In the genomic region with DNA sequence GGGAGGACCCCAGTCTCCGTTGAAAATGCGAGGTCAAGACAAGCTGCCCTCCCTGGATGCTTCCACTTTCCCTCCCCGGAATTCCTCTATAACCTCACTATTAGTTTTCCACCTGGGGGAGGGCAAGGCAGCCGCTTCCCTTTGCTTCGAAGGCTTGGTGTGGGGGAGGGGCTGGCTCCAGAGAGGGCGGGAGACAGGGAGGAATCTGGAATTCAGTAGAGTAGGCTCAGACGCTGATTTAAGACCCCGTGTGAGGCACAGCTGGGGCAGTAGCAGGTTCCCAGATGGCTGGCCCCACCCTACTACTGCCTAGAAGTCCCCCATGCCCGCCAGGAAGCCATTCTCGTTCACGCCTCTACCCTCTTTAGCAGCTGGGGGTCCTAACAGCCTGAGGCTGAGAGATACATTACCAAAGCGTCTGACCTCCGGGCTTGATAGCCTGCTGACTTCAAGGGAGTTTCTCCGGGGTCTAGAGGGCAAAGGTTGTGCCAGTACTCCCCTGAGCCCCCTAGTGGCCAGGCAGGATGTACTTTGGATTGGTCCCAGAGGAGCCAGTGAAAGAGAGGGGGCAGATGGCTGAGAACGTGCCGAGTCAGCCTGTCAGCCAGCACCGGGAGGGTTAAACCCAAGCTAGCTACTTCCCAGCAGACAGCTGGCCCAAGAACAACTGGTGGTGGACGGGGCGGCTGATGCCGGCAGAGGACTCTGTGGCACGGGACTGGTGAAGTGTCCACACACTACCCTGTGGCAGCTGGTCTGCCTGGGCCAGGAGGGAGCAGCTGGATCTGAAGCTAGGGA, we compare ENCODE assay signal across 8 mouse cellular contexts. TPM values are rescaled to one million over a fixed set of nuclear protein-coding genes. Genes with fewer than 3 reads are reported as not detected.
A peak's percentile ranks its signal among the peaks of the same experiment; 100 is the strongest.
DNase-seq lines count a peak whose midpoint lies in the region; ATAC-seq and TF ChIP-seq lines count a peak whose summit lies in the region.

No protein-coding gene starts in this region.

- peak overlapping the region; percentile 37; the same call in 1 of the 2 replicates for H3K9ac ChIP-seq in forebrain, embryonic 13.5 days
- H3K9ac ChIP-seq in hindbrain, embryonic 12.5 days = no peak overlapping the region; the same call in 1 of the 2 replicates
- H3K9ac ChIP-seq in midbrain, postnatal 0 days (replicated peaks; ENCODE audit: low read length, poor library complexity, severe bottlenecking) = 0 out of 2 replicates have a peak overlapping the region, but pooled peaks have one; percentile 3

- 8% methylated on average over 21 of the region's 21 CpGs for WGBS in cerebellum, adult 2 months
- WGBS in forebrain, embryonic 13.5 days = 1% methylated on average over 21 of the region's 21 CpGs
- WGBS in hindbrain, embryonic 12.5 days = 1% methylated on average over 21 of the region's 21 CpGs
- whole genome bisulfite sequencing in midbrain, postnatal 0 days = 2% methylated on average over 21 of the region's 21 CpGs

- H3K9me3 ChIP-seq in forebrain, embryonic 13.5 days (replicated peaks) = no peaks in the 10 kb centered on the region
- no peaks in the 10 kb centered on the region for H3K9me3 ChIP-seq in hindbrain, embryonic 12.5 days (replicated peaks)
- no peaks in the 10 kb centered on the region for H3K9me3 ChIP-seq in midbrain, postnatal 0 days (ENCODE audit: low read length)

- H3K36me3 ChIP-seq in forebrain, embryonic 13.5 days (ENCODE audit: poor library complexity, severe bottlenecking) = no peaks in the 10 kb centered on the region
- no peaks in the 10 kb centered on the region for H3K36me3 ChIP-seq in hindbrain, embryonic 12.5 days
- H3K36me3 ChIP-seq in midbrain, postnatal 0 days (ENCODE audit: insufficient read depth, low read length) = no peaks in the 10 kb centered on the region

- H3K4me2 ChIP-seq in forebrain, embryonic 13.5 days = peak overlapping the region; percentile 40
- peak overlapping the region; percentile 35 for H3K4me2 ChIP-seq in hindbrain, embryonic 12.5 days (replicated peaks)
- H3K4me2 ChIP-seq in midbrain, postnatal 0 days (ENCODE audit: low read depth, low read length, poor library complexity, severe bottlenecking) = peak overlapping the region; percentile 24

- no peak for TF ChIP-seq POLR2A in cerebellum, adult 2 months (IDR thresholded peaks at IDR 0.05; ENCODE audit: borderline replicate concordance, insufficient read depth, low read length)

- TF ChIP-seq CTCF in cerebellum, adult 2 months (IDR thresholded peaks at IDR 0.05; ENCODE audit: borderline replicate concordance, insufficient read depth, low read depth, low read length) = peak; percentile 64
- peak; percentile 63 for TF ChIP-seq CTCF in midbrain, postnatal 0 days (IDR thresholded peaks at IDR 0.05)

- DNase-seq in cerebellum, adult 2 months = peak; percentile 37 to 40
- DNase-seq in cerebellum, adult 8-10 months = no peak
- peak; percentile 74 for DNase-seq in adrenal gland, postnatal 14 days
- DNase-seq in liver = peak; percentile 70
- peak; percentile 66 for DNase-seq in midbrain, postnatal 0 days (ENCODE audit: low spot score)

- peak; percentile 68 for ATAC-seq in forebrain, embryonic 13.5 days
- peak; percentile 72 for ATAC-seq in hindbrain, embryonic 12.5 days (ENCODE audit: low FRiP score)
- ATAC-seq in midbrain, postnatal 0 days (ENCODE audit: low FRiP score) = 0 out of 2 replicates have a peak, but pooled peaks have one; percentile 25
- ATAC-seq in inflammation-experienced regulatory T-cells, adult 6 months = no peak

- no peak overlapping the region for H3K4me3 ChIP-seq in cerebellum, adult 2 months (replicated peaks; ENCODE audit: insufficient read depth, low read depth, low read length)
- H3K4me3 ChIP-seq in forebrain, embryonic 13.5 days = peak overlapping the region; percentile 6; the same call in 1 of the 2 replicates
- H3K4me3 ChIP-seq in hindbrain, embryonic 12.5 days = no peak overlapping the region
- no peak overlapping the region for H3K4me3 ChIP-seq in midbrain, postnatal 0 days (ENCODE audit: low read depth, low read length)

- no peak overlapping the region for H3K27ac ChIP-seq in cerebellum, adult 2 months (ENCODE audit: insufficient read depth, low read length)
- H3K27ac ChIP-seq in forebrain, embryonic 13.5 days = 0 out of 2 replicates have a peak overlapping the region, but pooled peaks have one; percentile 10
- no peak overlapping the region; the same call in 1 of the 2 replicates for H3K27ac ChIP-seq in hindbrain, embryonic 12.5 days
- H3K27ac ChIP-seq in midbrain, postnatal 0 days (ENCODE audit: low read depth, low read length) = no peak overlapping the region

- H3K27me3 ChIP-seq in cerebellum, adult 2 months (ENCODE audit: control insufficient read depth, insufficient read depth, low read length) = no peaks in the 10 kb centered on the region; the same call in 1 of the 2 replicates
- H3K27me3 ChIP-seq in forebrain, embryonic 13.5 days = peaks cover 38% of the 10 kb centered on the region
- peaks cover 50% of the 10 kb centered on the region for H3K27me3 ChIP-seq in hindbrain, embryonic 12.5 days
- H3K27me3 ChIP-seq in midbrain, postnatal 0 days (ENCODE audit: insufficient read depth, low read length) = peaks cover 23% of the 10 kb centered on the region; the same call in 1 of the 2 replicates

- no peaks in the 10 kb centered on the region for H3K4me1 ChIP-seq in cerebellum, adult 2 months (ENCODE audit: control insufficient read depth, insufficient read depth, low read length)
- peaks cover 37% of the 10 kb centered on the region for H3K4me1 ChIP-seq in forebrain, embryonic 13.5 days
- H3K4me1 ChIP-seq in hindbrain, embryonic 12.5 days = peaks cover 47% of the 10 kb centered on the region
- H3K4me1 ChIP-seq in midbrain, postnatal 0 days (ENCODE audit: insufficient read depth, low read length) = no peaks in the 10 kb centered on the region

RNA-seq across cellular contexts. Expression of a gene that starts 1.8 kb away (rescaled TPM):
- polyA plus RNA-seq in cerebellum, adult 2 months (2012; rRNA removed) = 6.4 and 7.0 TPM in 2 replicates
- 48.7 and 55.1 TPM in 2 replicates for total RNA-seq in adrenal gland, postnatal 14 days (2021)
- polyA plus RNA-seq in forebrain, embryonic 13.5 days (2015; fragmentation: Nextera tagmentation; extraction: Ambion mirVana) = 3.4 and 5.0 TPM in 2 replicates
- polyA plus RNA-seq in hindbrain, embryonic 12.5 days (2016; fragmentation: Nextera tagmentation; extraction: Ambion mirVana) = 5.8 and 8.7 TPM in 2 replicates
- total RNA-seq in midbrain, postnatal 0 days (2014; rRNA removed) = 5.9 and 8.9 TPM in 2 replicates
- polyA plus RNA-seq in midbrain, postnatal 0 days (2015; fragmentation: Nextera tagmentation; extraction: Ambion mirVana) = 1.8 and 1.9 TPM in 2 replicates
- polyA plus RNA-seq in inflammation-experienced regulatory T-cells, adult 6 months (2017; shearing (Covaris generic)) = under 1 TPM in 2 of 3 experiments, not detected in 1; 0.33 to 0.40 TPM

RNA-seq across cellular contexts. Expression of a gene that starts 29.7 kb away (rescaled TPM):
- 1,729 and 1,776 TPM in 2 replicates for polyA plus RNA-seq in cerebellum, adult 2 months (2012; rRNA removed)
- 787 and 921 TPM in 2 replicates for total RNA-seq in adrenal gland, postnatal 14 days (2021)
- 483 and 550 TPM in 2 replicates for polyA plus RNA-seq in forebrain, embryonic 13.5 days (2015; fragmentation: Nextera tagmentation; extraction: Ambion mirVana)
- 393 and 423 TPM in 2 replicates for polyA plus RNA-seq in hindbrain, embryonic 12.5 days (2016; fragmentation: Nextera tagmentation; extraction: Ambion mirVana)
- total RNA-seq in midbrain, postnatal 0 days (2014; rRNA removed) = 574 and 749 TPM in 2 replicates
- polyA plus RNA-seq in midbrain, postnatal 0 days (2015; fragmentation: Nextera tagmentation; extraction: Ambion mirVana) = 388 and 422 TPM in 2 replicates
- polyA plus RNA-seq in inflammation-experienced regulatory T-cells, adult 6 months (2017; shearing (Covaris generic)) = 1,000 to 10,000 TPM; 1,053 to 1,596 (median 1,304) TPM

RNA-seq across cellular contexts. Expression of a gene that starts 45.8 kb away (rescaled TPM):
- 46.3 and 51.7 TPM in 2 replicates for polyA plus RNA-seq in cerebellum, adult 2 months (2012; rRNA removed)
- total RNA-seq in adrenal gland, postnatal 14 days (2021) = 17.8 and 18.4 TPM in 2 replicates
- polyA plus RNA-seq in forebrain, embryonic 13.5 days (2015; fragmentation: Nextera tagmentation; extraction: Ambion mirVana) = 11.0 and 12.7 TPM in 2 replicates
- polyA plus RNA-seq in hindbrain, embryonic 12.5 days (2016; fragmentation: Nextera tagmentation; extraction: Ambion mirVana) = 29.4 and 29.5 TPM in 2 replicates
- 59.1 and 67.9 TPM in 2 replicates for total RNA-seq in midbrain, postnatal 0 days (2014; rRNA removed)
- polyA plus RNA-seq in midbrain, postnatal 0 days (2015; fragmentation: Nextera tagmentation; extraction: Ambion mirVana) = 32.6 and 37.8 TPM in 2 replicates
- 1 to 10 TPM; 6.7 to 8.0 (median 7.7) TPM for polyA plus RNA-seq in inflammation-experienced regulatory T-cells, adult 6 months (2017; shearing (Covaris generic))

RNA-seq across cellular contexts. Expression of a gene that starts 56.2 kb away (rescaled TPM):
- 111 and 114 TPM in 2 replicates for polyA plus RNA-seq in cerebellum, adult 2 months (2012; rRNA removed)
- 126 and 130 TPM in 2 replicates for total RNA-seq in adrenal gland, postnatal 14 days (2021)
- polyA plus RNA-seq in forebrain, embryonic 13.5 days (2015; fragmentation: Nextera tagmentation; extraction: Ambion mirVana) = 211 and 220 TPM in 2 replicates
- 198 and 200 TPM in 2 replicates for polyA plus RNA-seq in hindbrain, embryonic 12.5 days (2016; fragmentation: Nextera tagmentation; extraction: Ambion mirVana)
- 98.2 and 105 TPM in 2 replicates for total RNA-seq in midbrain, postnatal 0 days (2014; rRNA removed)
- polyA plus RNA-seq in midbrain, postnatal 0 days (2015; fragmentation: Nextera tagmentation; extraction: Ambion mirVana) = 222 and 224 TPM in 2 replicates
- 100 to 1,000 TPM in 1 of 3 experiments, 10 to 100 TPM in 2; 85.6 to 103 (median 86.1) TPM for polyA plus RNA-seq in inflammation-experienced regulatory T-cells, adult 6 months (2017; shearing (Covaris generic))
